Mouse (Mus musculus): Measurements from ENCODE around the gene Slc39a12.

Gene Slc39a12

GRCm38 (mm10) chr2:14388162-14388561 is at the start of gene Slc39a12:
Gene Slc39a12 (plus strand): TSS chr2:14388316.
- no peak for DNase-seq

DNA sequence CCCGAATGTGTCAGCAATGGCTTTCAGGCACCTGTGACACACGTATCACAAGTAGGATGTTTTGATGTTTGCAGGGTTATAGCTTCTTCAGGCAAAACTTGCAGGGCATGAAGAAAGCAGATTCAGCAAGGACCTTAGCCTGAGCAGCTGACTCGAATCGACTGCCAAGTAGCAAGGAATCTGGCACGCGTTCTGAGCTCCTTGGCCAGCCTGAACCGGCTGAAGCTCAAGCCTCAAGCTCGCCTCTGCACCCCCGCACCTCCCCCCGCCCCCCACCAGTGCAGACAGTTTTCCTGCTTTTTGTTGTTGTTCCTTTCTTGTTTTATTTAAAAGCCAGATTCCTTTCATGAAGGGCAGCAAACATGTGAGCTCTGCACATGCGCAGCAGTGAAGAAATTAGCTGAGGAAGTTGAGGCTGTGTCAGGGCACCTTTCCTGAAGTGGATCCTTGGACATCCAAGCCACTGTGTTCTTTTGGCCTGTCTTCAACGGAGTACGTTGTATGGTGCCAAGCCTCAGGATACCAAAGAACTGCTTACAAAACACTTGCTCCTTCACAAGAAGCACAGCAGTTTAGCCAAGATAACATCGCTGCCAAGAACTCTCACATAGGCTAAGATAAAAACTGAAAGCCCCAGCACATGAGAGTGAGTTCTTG is 46.3 kb upstream of the Slc39a12 start:
- DNase-seq, result no peak

GRCm38 (mm10) chr2:14342309-14342839 is 45.7 kb upstream of the Slc39a12 start:
- DNase-seq, result no peak

- DNase-seq, result no peak
Observed at GRCm38 (mm10) chr2:14388856-14389255, 740 bp downstream of the Slc39a12 start.

DNA sequence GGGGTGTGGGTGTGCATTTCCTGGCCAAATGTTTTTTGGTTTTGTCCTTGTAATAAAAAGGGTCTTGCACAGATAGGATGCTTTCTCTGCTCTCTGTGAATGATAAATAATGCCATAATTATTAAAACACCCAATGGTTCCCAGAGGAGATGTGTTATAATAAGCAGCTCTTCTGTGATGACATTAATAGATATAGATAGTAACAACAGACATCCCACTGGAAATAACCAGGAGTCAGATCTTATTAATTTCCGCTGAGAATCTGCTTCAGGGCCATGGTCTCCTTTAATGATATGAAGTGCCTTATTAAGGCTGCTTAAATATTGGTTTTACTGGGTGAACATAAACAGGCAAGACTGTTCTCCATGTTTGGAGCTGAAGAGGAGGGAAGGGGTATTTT is 2.8 kb downstream of the Slc39a12 start:
- no peak for DNase-seq

DNA sequence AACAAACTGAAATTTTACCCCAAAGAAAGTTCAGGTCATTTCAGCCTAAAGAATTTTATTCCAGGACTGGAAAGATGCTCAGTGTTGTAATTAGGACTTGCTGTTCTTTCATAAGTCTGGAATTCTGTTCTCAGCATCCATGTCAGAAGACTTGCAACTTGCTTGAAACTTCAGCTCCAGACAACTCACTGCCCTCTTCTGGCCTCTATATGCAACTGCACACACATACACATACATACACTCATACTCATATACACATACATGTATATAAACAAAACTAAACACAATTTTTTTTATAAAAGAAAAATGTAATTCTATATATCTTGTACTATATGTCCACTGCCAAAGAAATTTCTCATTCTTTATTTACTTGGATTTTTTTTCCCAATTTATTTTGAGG is 14.9 kb downstream of the Slc39a12 start:
- no peak for DNase-seq

DNA sequence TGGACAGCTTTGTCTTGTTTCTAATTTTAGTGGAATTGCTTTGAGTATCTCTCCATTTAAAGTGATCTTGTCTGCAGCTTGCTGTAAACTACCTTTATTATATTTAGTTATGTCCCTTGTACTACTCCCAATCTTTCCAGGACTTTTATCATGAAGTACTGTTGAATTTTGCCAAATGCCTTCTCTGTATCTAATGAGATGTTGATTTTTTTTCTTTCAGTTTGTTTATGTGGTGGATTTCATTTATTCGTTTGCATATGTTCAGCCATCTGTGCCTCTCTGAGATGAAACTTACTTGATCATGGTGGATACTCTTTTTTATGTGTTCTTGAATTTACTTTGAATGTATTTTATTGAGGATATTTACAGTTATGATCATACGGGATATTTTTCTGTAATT is 40.9 kb downstream of the Slc39a12 start:
- DNase-seq, result no peak

- no peak for DNase-seq
Observed at GRCm38 (mm10) chr2:14447322-14447721, 59.2 kb downstream of the Slc39a12 start.

- no peak for DNase-seq
Observed at GRCm38 (mm10) chr2:14450866-14451265, 62.8 kb downstream of the Slc39a12 start.

DNA sequence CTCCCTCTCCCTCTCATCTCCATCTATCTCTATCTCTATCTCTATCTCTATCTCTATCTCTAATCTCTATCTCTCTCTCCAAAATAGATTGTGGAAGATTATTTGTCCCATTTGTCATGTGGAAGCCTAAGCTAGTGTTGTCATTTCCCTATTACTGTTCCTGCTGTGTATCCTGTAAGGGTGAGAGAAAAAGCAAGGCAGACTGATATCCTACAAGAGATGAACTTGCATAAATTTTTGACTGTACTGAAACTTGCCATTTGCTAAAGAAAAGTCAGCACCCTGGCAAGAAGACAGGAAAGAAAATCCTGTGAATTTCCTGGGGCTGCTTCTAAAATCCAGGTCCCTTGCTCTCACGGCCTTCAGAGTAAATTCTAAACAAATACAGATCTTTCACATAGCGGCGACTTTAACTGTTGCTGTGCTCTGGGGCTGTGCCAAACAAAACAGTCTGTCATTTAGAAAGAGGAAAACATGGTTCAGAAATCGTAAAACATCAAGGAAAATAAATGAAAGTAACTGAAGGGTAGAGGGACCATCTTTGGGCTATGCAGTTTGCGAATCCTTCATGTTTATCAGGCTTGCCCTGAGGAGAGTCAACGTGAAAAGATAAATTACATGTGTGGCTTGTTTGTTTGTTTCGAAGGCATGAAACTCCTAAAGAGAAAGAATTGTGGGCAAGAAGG is 67.0 kb downstream of the Slc39a12 start:
- no peak for DNase-seq

DNA sequence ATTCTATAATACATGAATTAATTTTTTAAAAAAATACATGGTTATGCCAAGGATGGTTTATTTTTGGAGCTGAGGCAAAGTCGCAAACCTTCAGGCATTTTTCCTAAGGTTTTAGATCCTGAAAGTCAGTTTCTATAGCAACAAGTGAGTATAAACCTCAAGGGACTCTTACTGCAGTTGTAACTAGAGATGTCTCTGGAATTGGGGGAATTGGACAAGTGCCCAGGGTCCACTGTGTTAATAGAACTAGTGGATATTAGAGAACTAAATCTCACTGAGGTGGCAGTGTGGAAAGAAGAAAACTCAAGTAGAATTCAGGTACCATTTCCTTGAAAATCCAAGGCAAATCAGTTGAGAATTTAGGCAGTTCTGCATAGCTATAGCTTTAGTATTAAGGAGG is 76.3 kb downstream of the Slc39a12 start:
- no peak for DNase-seq

GRCm38 (mm10) chr2:14494132-14494531 is 106.0 kb downstream of the Slc39a12 start:
- DNase-seq, result no peak

DNA sequence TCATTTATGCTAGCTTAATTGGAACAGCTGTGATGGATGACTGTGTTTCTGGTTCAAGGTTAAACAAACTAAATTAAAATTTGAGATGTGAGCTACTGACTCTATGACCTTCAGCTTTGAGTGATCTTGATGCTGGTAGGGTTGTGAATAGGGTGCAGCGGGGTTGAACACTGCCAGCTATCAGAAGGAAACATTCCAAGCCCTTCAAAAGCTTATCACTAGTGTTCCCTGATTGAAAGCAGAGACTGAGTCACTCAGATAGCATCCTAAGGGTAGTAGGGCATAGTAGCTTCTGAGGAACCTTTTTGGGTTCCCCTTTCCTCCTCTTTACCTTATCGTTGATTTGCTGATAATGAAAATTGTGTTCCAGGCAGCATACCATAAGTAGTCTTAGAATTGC is 108.0 kb downstream of the Slc39a12 start:
- DNase-seq, result no peak

GRCm38 (mm10) chr2:14502482-14502881 is 114.4 kb downstream of the Slc39a12 start:
- DNase-seq, result no peak

DNA sequence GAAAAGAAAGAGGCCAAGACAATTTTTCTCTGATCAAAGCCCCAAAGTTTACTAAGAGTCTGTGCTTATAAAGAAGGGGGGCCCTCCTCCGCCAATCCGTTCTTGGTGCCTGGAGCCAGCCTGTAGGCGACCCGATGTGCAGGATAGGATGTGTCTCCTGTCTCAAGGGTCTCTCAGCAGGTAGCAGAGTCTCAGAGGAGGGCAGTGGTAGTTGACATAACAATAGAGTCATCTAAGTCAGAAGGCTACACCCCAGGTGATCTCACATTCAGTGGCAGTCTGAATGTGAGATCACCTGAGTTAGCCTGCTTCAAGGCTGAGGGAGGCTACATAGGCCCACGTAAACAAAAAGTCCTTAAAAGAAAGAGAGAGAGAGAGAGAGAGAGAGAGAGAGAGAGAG is 130.1 kb downstream of the Slc39a12 start:
- no peak for DNase-seq

GRCm38 (mm10) chr2:14534325-14535077 is 146.4 kb downstream of the Slc39a12 start:
- no peak for DNase-seq

DNA sequence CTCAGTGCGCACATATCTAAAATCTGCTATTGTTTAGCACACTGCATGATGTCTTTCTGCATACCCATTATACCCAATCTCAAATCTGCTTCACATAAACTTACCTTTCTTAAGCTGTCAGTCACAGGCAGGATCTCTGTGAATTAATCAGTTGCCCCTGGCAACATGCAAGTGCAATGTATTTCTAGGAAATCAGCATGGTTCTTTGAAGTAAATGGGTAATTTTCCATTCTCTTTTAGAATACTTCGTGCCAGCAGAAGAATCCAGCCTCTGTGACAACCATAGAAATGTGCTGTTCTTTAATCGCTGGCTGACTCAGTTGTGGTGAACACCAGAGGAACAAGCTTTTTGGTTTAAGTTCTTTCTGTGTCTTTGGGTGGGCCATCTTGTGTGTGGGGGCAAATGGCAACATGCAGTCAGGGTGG is 147.1 kb downstream of the Slc39a12 start:
- no peak for DNase-seq

DNA sequence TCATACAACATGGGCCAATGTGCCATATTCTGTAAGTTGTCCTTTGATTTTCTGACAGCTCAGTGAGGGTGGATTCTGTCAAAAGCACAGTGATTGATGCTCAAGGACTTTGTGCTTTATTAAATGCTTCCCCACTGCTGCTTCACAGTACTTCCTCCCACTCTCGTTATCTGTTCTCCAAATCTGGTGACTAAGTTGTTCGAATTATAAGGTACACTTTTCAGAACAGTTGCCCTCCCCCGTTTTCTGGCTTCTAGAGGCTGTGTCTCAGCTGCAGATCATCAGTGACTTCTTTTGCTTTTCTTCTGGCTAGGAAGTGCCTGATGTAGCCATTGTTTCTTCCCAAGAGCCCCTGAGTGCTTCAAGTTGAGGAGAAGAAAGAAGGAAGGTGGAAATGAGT is 149.7 kb downstream of the Slc39a12 start:
- DNase-seq, result no peak

GRCm38 (mm10) chr2:14543355-14543754 is 155.2 kb downstream of the Slc39a12 start:
- DNase-seq, result no peak

DNA sequence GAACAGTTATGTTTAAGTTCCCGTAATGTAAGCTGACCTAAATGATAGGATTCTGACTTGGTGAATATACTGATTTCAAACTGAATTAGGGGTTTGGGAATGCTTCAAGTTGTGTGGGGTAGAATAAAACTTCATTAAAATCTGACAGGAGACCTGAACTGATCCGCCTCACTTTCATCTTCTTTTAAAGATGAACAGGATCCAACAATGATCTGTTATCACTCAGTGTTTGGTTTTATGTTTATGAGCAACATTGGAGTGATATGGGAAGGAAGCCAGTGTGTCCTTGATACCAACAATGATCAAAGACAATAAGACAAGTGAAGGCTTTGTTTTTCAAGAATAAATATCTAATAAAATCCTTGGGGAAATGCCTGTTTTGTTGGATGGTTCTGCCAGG is 155.7 kb downstream of the Slc39a12 start:
- DNase-seq, result no peak
